Mouse (Mus musculus): ENCODE measurements around the gene Map1lc3b.

DNA sequence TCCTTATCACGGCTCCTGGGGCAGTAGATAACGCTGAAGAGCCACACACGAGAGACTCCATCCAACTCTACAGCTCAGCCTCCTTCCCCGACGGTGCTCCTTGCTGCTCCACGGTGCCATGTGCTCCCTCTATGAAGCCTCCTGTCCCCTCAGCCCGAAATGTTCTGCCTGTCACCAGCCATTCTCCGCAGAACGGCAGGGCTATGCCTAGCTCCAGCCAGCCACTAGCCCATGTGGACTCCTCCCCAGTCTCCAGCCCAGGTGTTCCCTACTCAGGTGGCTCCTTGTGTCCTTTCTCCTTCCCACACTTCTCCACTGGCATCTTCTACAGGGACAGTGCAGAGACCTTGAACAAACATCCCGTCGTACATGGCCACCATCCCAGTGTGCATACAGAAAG is 45.2 kb upstream of the Map1lc3b start:
- no peak for TF ChIP-seq CTCF (IDR thresholded peaks at IDR 0.05; ENCODE audit: insufficient read depth, low read length)
- no peak for TF ChIP-seq POLR2A (IDR thresholded peaks at IDR 0.05; ENCODE audit: borderline replicate concordance, extremely low read depth, low read depth, low read length)
